Mouse (Mus musculus) layer of hippocampus, adult 11-12 months (tissue): ENCODE measurements around the gene Trim30d.
"Not testable (repeated sequence)": the region's sequence is repeated elsewhere in the genome, so short reads cannot be mapped to it uniquely, and the experiment has no call there.

Experiments
- DNase-seq: peaks from one replicate; pipeline ENCODE4 v3.0.0; 2022; ENCODE audit warnings: low spot score

Gene Trim30d

GRCm38 (mm10) chr7:104507421-104508065 is at the start of gene Trim30d:
Gene Trim30d, minus strand, starts transcription at chr7:104507849.
- peak; percentile 2 for DNase-seq

GRCm38 (mm10) chr7:104552700-104553099 is 45.1 kb upstream of the Trim30d start:
- no peak for DNase-seq

GRCm38 (mm10) chr7:104549833-104550232 is 42.2 kb upstream of the Trim30d start, which contains the start of gene Olfr651:
Gene Olfr651, plus strand, starts transcription at chr7:104550133.
- no peak for DNase-seq

GRCm38 (mm10) chr7:104501589-104502371 is 5.9 kb downstream of the Trim30d start:
- no peak for DNase-seq

- not testable (repeated sequence) for DNase-seq
These were observed 6.5 kb downstream of the Trim30d start for GRCm38 (mm10) chr7:104501186-104501585.

- not testable (repeated sequence) for DNase-seq
These were observed 8.2 kb downstream of the Trim30d start for GRCm38 (mm10) chr7:104499464-104499863.

- peak; percentile 18 for DNase-seq
These were observed 42.4 kb downstream of the Trim30d start, which contains the start of gene Trim30a for GRCm38 (mm10) chr7:104465065-104465744. Gene Trim30a, minus strand, starts transcription at chr7:104465193.

- DNase-seq, result peak; percentile 8
These were observed 61.5 kb downstream of the Trim30d start for GRCm38 (mm10) chr7:104445961-104446645.
